Comparison of ENCODE assay signal across 10 mouse cellular contexts in the genomic region with DNA sequence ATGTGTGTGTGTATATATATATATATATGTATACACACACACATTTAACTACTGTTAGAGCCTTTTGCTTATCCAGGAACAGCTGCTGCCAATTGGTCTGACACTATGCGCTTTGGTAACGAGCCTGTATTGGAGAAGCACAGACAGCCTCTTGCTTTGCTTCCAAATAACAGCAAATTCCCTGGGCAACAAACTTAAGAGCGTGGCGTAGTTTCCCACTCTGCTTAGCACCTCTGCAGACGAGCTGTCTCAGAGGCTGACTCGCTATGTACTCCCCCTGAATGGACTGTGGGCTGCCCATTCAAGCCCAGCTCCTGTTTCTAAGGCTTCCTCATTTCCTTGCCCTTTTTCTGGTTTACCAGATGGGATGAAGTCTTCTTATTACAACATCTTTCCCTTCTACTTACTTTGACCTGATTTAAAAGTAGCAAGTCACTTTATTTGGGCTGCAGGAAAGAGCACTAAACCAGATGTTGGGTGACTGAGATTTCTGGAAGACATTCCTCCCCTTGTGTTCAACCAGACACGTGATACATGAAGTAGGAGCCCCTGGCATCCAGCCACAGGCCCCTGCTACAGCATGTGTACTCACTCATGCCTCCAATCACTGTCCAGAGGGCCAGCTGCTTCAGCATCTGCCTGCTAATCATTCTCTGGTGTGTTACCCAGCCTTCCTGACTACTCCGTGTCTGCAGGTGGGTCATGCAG.
A peak's percentile ranks its signal among the peaks of the same experiment; 100 is the strongest.
DNase-seq lines count a peak whose midpoint lies in the region; ATAC-seq and TF ChIP-seq lines count a peak whose summit lies in the region.
"Had no signal": no experiment of that assay in that cellular context is flagged by ENCODE, and none has a peak within 500 bp of the region (broad histone marks: within the 10 kb centered on the region; RNA-seq: fewer than 3 reads in every experiment).

No protein-coding gene starts in this region.

- no peaks in the 10 kb centered on the region for H3K36me3 ChIP-seq in heart, embryonic 10.5 days
- no peaks in the 10 kb centered on the region for H3K36me3 ChIP-seq in limb, embryonic 15.5 days
- H3K36me3 ChIP-seq in midbrain, embryonic 13.5 days: no peaks in the 10 kb centered on the region
- H3K36me3 ChIP-seq: hindbrain, embryonic 15.5 days had no signal

- H3K9ac ChIP-seq in limb, embryonic 15.5 days: no peak overlapping the region
- no peak overlapping the region for H3K9ac ChIP-seq in midbrain, embryonic 13.5 days (replicated peaks)
- H3K9ac ChIP-seq: hindbrain, embryonic 15.5 days had no signal

- H3K27ac ChIP-seq in heart, embryonic 10.5 days: no peak overlapping the region
- H3K27ac ChIP-seq in limb, embryonic 15.5 days: peak overlapping the region; percentile 57
- H3K27ac ChIP-seq in midbrain, embryonic 13.5 days: no peak overlapping the region
- H3K27ac ChIP-seq: hindbrain, embryonic 15.5 days; macrophage had no signal

- DNase-seq in heart, adult 18-20 months: peak; percentile 73 to 78
- no peak for DNase-seq in heart, embryonic 10.5 days (ENCODE audit: low spot score)
- DNase-seq in Patski (ENCODE audit: low read depth, low spot score): peak; percentile 31
- DNase-seq in gastrocnemius, adult 18-20 months (ENCODE audit: low spot score): peak; percentile 70
- no peak for DNase-seq in cerebellum, postnatal 4 days (ENCODE audit: low spot score in 2 of 2)
- DNase-seq in left cerebral cortex, adult 18-20 months (ENCODE audit: low spot score in 2 of 2): no peak

- POLR2A ChIA-PET in Patski (lab: Charles Lee): no interaction called here

- in situ Hi-C loops in Patski (cut with MboI; ENCODE audit: low pct_unique_long_range_greater_than_20kb): no loop called here

- CTCF ChIA-PET in Patski (lab: Charles Lee): interaction anchor here (0.9 kb wide), 2 partner anchors 10 to 16 kb away, joined by 3 to 4 read pairs; no protein-coding TSS in a partner anchor

- no peak overlapping the region for H3K4me3 ChIP-seq in heart, embryonic 10.5 days
- H3K4me3 ChIP-seq in limb, embryonic 15.5 days: no peak overlapping the region
- no peak overlapping the region for H3K4me3 ChIP-seq in midbrain, embryonic 13.5 days (replicated peaks)
- H3K4me3 ChIP-seq: hindbrain, embryonic 15.5 days had no signal

- no peaks in the 10 kb centered on the region for H3K9me3 ChIP-seq in heart, embryonic 10.5 days
- H3K9me3 ChIP-seq in limb, embryonic 15.5 days: no peaks in the 10 kb centered on the region
- H3K9me3 ChIP-seq in midbrain, embryonic 13.5 days: no peaks in the 10 kb centered on the region
- H3K9me3 ChIP-seq: hindbrain, embryonic 15.5 days had no signal

- ATAC-seq in Patski: peak; percentile 31
- peak; percentile 68 for ATAC-seq in limb, embryonic 15.5 days (ENCODE audit: insufficient number of reproducible peaks, low FRiP score, low TSS enrichment, low read depth)
- ATAC-seq in midbrain, embryonic 13.5 days: no peak

- H3K4me2 ChIP-seq in limb, embryonic 15.5 days: no peak overlapping the region
- no peak overlapping the region for H3K4me2 ChIP-seq in midbrain, embryonic 13.5 days (replicated peaks)
- H3K4me2 ChIP-seq: hindbrain, embryonic 15.5 days had no signal

- no peaks in the 10 kb centered on the region for H3K4me1 ChIP-seq in heart, embryonic 10.5 days
- H3K4me1 ChIP-seq in limb, embryonic 15.5 days: peaks cover 19% of the 10 kb centered on the region
- H3K4me1 ChIP-seq in midbrain, embryonic 13.5 days (replicated peaks): no peaks in the 10 kb centered on the region
- H3K4me1 ChIP-seq: hindbrain, embryonic 15.5 days had no signal

- whole genome bisulfite sequencing in heart, embryonic 10.5 days: 74% methylated on average over 8 of the region's 8 CpGs
- WGBS in limb, embryonic 15.5 days: 21% methylated on average over 8 of the region's 8 CpGs
- WGBS in midbrain, embryonic 13.5 days: 75% methylated on average over 8 of the region's 8 CpGs

- no peak for TF ChIP-seq CTCF in Patski (IDR thresholded peaks at IDR 0.05)

- no peaks in the 10 kb centered on the region for H3K27me3 ChIP-seq in heart, embryonic 10.5 days (ENCODE audit: insufficient read depth, poor library complexity, severe bottlenecking)
- H3K27me3 ChIP-seq in Patski: no peaks in the 10 kb centered on the region
- H3K27me3 ChIP-seq in limb, embryonic 15.5 days: no peaks in the 10 kb centered on the region
- no peaks in the 10 kb centered on the region for H3K27me3 ChIP-seq in midbrain, embryonic 13.5 days
- H3K27me3 ChIP-seq: hindbrain, embryonic 15.5 days had no signal

Comparison
In these comparisons a context has a peak if more than half of its experiments do, and no peak if none do; other contexts are left out.
1. DNase-seq: peak in heart, adult 18-20 months (2 of 2), Patski (single experiment) and gastrocnemius, adult 18-20 months (single experiment); none in heart, embryonic 10.5 days (single experiment), cerebellum, postnatal 4 days (0 of 2) and left cerebral cortex, adult 18-20 months (0 of 2).